Comparison of ENCODE assay signal across 7 mouse cellular contexts in genomic region chr16:58408487-58409281, GRCm38 (mm10). TPM values are rescaled to one million over a fixed set of nuclear protein-coding genes. Genes with fewer than 3 reads are reported as not detected.
DNase-seq lines count a peak whose midpoint lies in the region; ATAC-seq and TF ChIP-seq lines count a peak whose summit lies in the region.

No protein-coding gene starts in this region.

- H3K27ac ChIP-seq in forebrain, embryonic 12.5 days: peak overlapping the region; percentile 91
- peak overlapping the region; percentile 86 for H3K27ac ChIP-seq in hindbrain, embryonic 11.5 days (ENCODE audit: low read depth, low read length)
- H3K27ac ChIP-seq in macrophage: no peak overlapping the region

- peak overlapping the region; percentile 87 for H3K9ac ChIP-seq in forebrain, embryonic 12.5 days
- H3K9ac ChIP-seq in hindbrain, embryonic 11.5 days (ENCODE audit: low read depth, low read length): peak overlapping the region; percentile 73

- H3K36me3 ChIP-seq in forebrain, embryonic 12.5 days (replicated peaks): no peaks in the 10 kb centered on the region
- no peaks in the 10 kb centered on the region for H3K36me3 ChIP-seq in hindbrain, embryonic 11.5 days (ENCODE audit: control insufficient read depth, insufficient read depth, low read length)
- no peaks in the 10 kb centered on the region for H3K36me3 ChIP-seq in macrophage (ENCODE audit: inconsistent target)

- no peaks in the 10 kb centered on the region for H3K27me3 ChIP-seq in forebrain, embryonic 12.5 days
- H3K27me3 ChIP-seq in hindbrain, embryonic 11.5 days (ENCODE audit: control insufficient read depth, insufficient read depth, low read length): no peaks in the 10 kb centered on the region

- no peaks in the 10 kb centered on the region for H3K79me2 ChIP-seq in macrophage (ENCODE audit: inconsistent target)

- no peak for TF ChIP-seq CTCF in brain, embryonic 14.5 days (IDR thresholded peaks at IDR 0.05; ENCODE audit: borderline replicate concordance, extremely low read depth, insufficient read depth, insufficient read length)

- peak overlapping the region; percentile 86 for H3K4me3 ChIP-seq in forebrain, embryonic 12.5 days (replicated peaks)
- peak overlapping the region; percentile 61 for H3K4me3 ChIP-seq in hindbrain, embryonic 11.5 days (ENCODE audit: low read depth, low read length)
- H3K4me3 ChIP-seq in macrophage (ENCODE audit: inconsistent target): peak overlapping the region; percentile 17; the same call in 1 of the 2 replicates

- TF ChIP-seq POLR2A in brain, embryonic 14.5 days (IDR thresholded peaks at IDR 0.05; ENCODE audit: borderline replicate concordance, extremely low read depth, insufficient read depth, insufficient read length, poor library complexity, severe bottlenecking): peak; percentile 99

- peak; percentile 36 for DNase-seq in Muller cell, postnatal 12 days (ENCODE audit: inconsistent ontology term)
- DNase-seq in brain, embryonic 14.5 days (ENCODE audit: low read depth): peak; percentile 61
- DNase-seq in hindbrain, embryonic 11.5 days (ENCODE audit: low spot score): peak; percentile 59
- peak; percentile 9 to 34 for DNase-seq in layer of hippocampus, postnatal 14 days (ENCODE audit: low spot score in 2 of 2)
- peak; percentile 30 to 46 for DNase-seq in right cerebral cortex, adult 2 months (ENCODE audit: low spot score in 2 of 2)

- H3K4me1 ChIP-seq in forebrain, embryonic 12.5 days: peaks cover 19% of the 10 kb centered on the region
- no peaks in the 10 kb centered on the region for H3K4me1 ChIP-seq in hindbrain, embryonic 11.5 days (replicated peaks; ENCODE audit: control insufficient read depth, insufficient read depth, low read length)

- WGBS in forebrain, embryonic 12.5 days: under 1% methylated on average over 77 of the region's 89 CpGs
- under 1% methylated on average over 42 of the region's 89 CpGs for WGBS in hindbrain, embryonic 11.5 days
- 1% methylated on average over 60 of the region's 89 CpGs for WGBS in macrophage (ENCODE audit: missing documents)

- peak overlapping the region; percentile 62 for H3K4me2 ChIP-seq in forebrain, embryonic 12.5 days
- H3K4me2 ChIP-seq in hindbrain, embryonic 11.5 days (replicated peaks; ENCODE audit: low read depth, low read length): peak overlapping the region; percentile 56

- no peaks in the 10 kb centered on the region for H3K9me3 ChIP-seq in forebrain, embryonic 12.5 days
- no peaks in the 10 kb centered on the region for H3K9me3 ChIP-seq in hindbrain, embryonic 11.5 days (ENCODE audit: control insufficient read depth, low read length)

- ATAC-seq in forebrain, embryonic 12.5 days (ENCODE audit: low FRiP score): peak; percentile 64
- peak; percentile 72 for ATAC-seq in hindbrain, embryonic 11.5 days (ENCODE audit: low FRiP score)

RNA-seq across cellular contexts. Expression of gene Dcbld2, which starts 0.4 kb away (rescaled TPM):
- polyA plus RNA-seq in brain, embryonic 14.5 days (2012; rRNA removed): 20.2 and 31.6 TPM in 2 replicates
- 8.4 and 9.0 TPM in 2 replicates for polyA plus RNA-seq in forebrain, embryonic 12.5 days (2016; fragmentation: Nextera tagmentation; extraction: Ambion mirVana)
- polyA plus RNA-seq in hindbrain, embryonic 11.5 days (2014; fragmentation: Nextera tagmentation; extraction: Ambion mirVana): 14.0 and 16.7 TPM in 2 replicates
- total RNA-seq in layer of hippocampus, postnatal 14 days (2021): 10 to 100 TPM; 15.5 to 17.8 TPM
- total RNA-seq in macrophage (2018; cell fraction: chromatin; rRNA removed): 100 to 1,000 TPM in 3 of 26 experiments, 10 to 100 TPM in 12, 1 to 10 TPM in 11; 4.4 to 168 (median 15.3) TPM
- 10 to 100 TPM in 4 of 26 experiments, 1 to 10 TPM in 22; 1.4 to 23.2 (median 2.9) TPM for total RNA-seq in macrophage (2018; cell fraction: cytosol; rRNA removed)
- total RNA-seq in macrophage (2018; cell fraction: nucleus; rRNA removed): 10 to 100 TPM in 14 of 26 experiments, 1 to 10 TPM in 12; 4.3 to 87.2 (median 13.0) TPM
- 0.91 to 1.7 TPM (median 1.3 TPM) in 3 replicates for polyA plus RNA-seq in macrophage (2018)

Comparison
In these comparisons a context has a peak if more than half of its experiments do, and no peak if none do; other contexts are left out.
1. H3K4me3 ChIP-seq: peak in every context shown above with its lines; median percentile 86 in forebrain, embryonic 12.5 days; 61 in hindbrain, embryonic 11.5 days; 17 in macrophage.